ENCODE assay signal across 8 mouse cellular contexts in genomic region chr5:69556628-69557403, GRCm38 (mm10). TPM values are rescaled to one million over a fixed set of nuclear protein-coding genes. Genes with fewer than 3 reads are reported as not detected.
DNase-seq lines count a peak whose midpoint lies in the region; ATAC-seq lines count a peak whose summit lies in the region.

Gene Guf1 (plus strand): TSS chr5:69556923.

- H3K4me3 ChIP-seq in forebrain, embryonic 11.5 days (ENCODE audit: low read depth, low read length) = peak within 1 kb of the TSS; percentile 85
- H3K4me3 ChIP-seq in heart, embryonic 16.5 days (ENCODE audit: low read length) = peak within 1 kb of the TSS; percentile 76
- peak within 1 kb of the TSS; percentile 85 for H3K4me3 ChIP-seq in liver, embryonic 15.5 days (replicated peaks)
- peak within 1 kb of the TSS; percentile 91 for H3K4me3 ChIP-seq in neural tube, embryonic 12.5 days

- peak; percentile 94 for ATAC-seq in forebrain, embryonic 11.5 days (replicated peaks; ENCODE audit: low FRiP score)
- peak; percentile 96 for ATAC-seq in heart, embryonic 16.5 days (replicated peaks; ENCODE audit: extremely low read depth, insufficient read depth, low FRiP score)
- peak; percentile 95 for ATAC-seq in liver, embryonic 15.5 days (ENCODE audit: insufficient read depth)
- ATAC-seq in neural tube, embryonic 12.5 days (ENCODE audit: low FRiP score, low read depth) = peak; percentile 93

- 0 out of 2 replicates have a peak, but pooled peaks cover 2% of the 10 kb centered on the region for H3K4me1 ChIP-seq in forebrain, embryonic 11.5 days (replicated peaks; ENCODE audit: control insufficient read depth, insufficient read depth, low read length)
- peaks cover 4% of the 10 kb centered on the region; the same call in 1 of the 2 replicates for H3K4me1 ChIP-seq in heart, embryonic 16.5 days (ENCODE audit: control insufficient read depth, insufficient read depth, low read length)
- peaks cover 11% of the 10 kb centered on the region; the same call in 1 of the 2 replicates for H3K4me1 ChIP-seq in liver, embryonic 15.5 days (replicated peaks)
- H3K4me1 ChIP-seq in neural tube, embryonic 12.5 days = no peaks in the 10 kb centered on the region

- H3K27me3 ChIP-seq in forebrain, embryonic 11.5 days (ENCODE audit: control insufficient read depth, insufficient read depth, low read length) = no peaks in the 10 kb centered on the region
- H3K27me3 ChIP-seq in heart, embryonic 16.5 days (ENCODE audit: control insufficient read depth, insufficient read depth, low read length) = no peaks in the 10 kb centered on the region
- no peaks in the 10 kb centered on the region for H3K27me3 ChIP-seq in liver, embryonic 15.5 days
- no peaks in the 10 kb centered on the region for H3K27me3 ChIP-seq in neural tube, embryonic 12.5 days (replicated peaks)

- peak within 1 kb of the TSS; percentile 59 for H3K4me2 ChIP-seq in forebrain, embryonic 11.5 days (ENCODE audit: low read depth, low read length, severe bottlenecking)
- peak within 1 kb of the TSS; percentile 78 for H3K4me2 ChIP-seq in heart, embryonic 16.5 days (ENCODE audit: low read depth, low read length)
- peak within 1 kb of the TSS; percentile 76 for H3K4me2 ChIP-seq in liver, embryonic 15.5 days
- H3K4me2 ChIP-seq in neural tube, embryonic 12.5 days (replicated peaks) = peak within 1 kb of the TSS; percentile 68

- no peaks in the 10 kb centered on the region for H3K36me3 ChIP-seq in forebrain, embryonic 11.5 days (ENCODE audit: control insufficient read depth, insufficient read depth, low read length)
- peaks cover 13% of the 10 kb centered on the region for H3K36me3 ChIP-seq in heart, embryonic 16.5 days (ENCODE audit: control insufficient read depth, insufficient read depth)
- H3K36me3 ChIP-seq in liver, embryonic 15.5 days (replicated peaks) = peaks cover 11% of the 10 kb centered on the region
- H3K36me3 ChIP-seq in neural tube, embryonic 12.5 days = peaks cover 11% of the 10 kb centered on the region; the same call in 1 of the 2 replicates

- DNase-seq in CD8-positive naive resting alpha-beta T cell, adult 2 months (ENCODE audit: low read depth in 2 of 2, low spot score in 2 of 2) = peak; percentile 84 to 90
- peak; percentile 78 for DNase-seq in c-Kit-positive CD71-negative TER-119-negative erythroid progenitor cells, embryonic 14.5 days (ENCODE audit: low read depth)
- DNase-seq in forebrain, embryonic 11.5 days (ENCODE audit: low spot score) = peak; percentile 96
- peak; percentile 93 to 96 for DNase-seq in kidney, postnatal 36 days
- DNase-seq in telencephalon, adult 2 months (ENCODE audit: low read depth, low spot score) = peak; percentile 85

- peak within 1 kb of the TSS; percentile 63; the same call in 1 of the 2 replicates for H3K27ac ChIP-seq in forebrain, embryonic 11.5 days (ENCODE audit: low read depth, low read length)
- H3K27ac ChIP-seq in heart, embryonic 16.5 days (ENCODE audit: low read length) = peak within 1 kb of the TSS; percentile 80
- peak within 1 kb of the TSS; percentile 66 for H3K27ac ChIP-seq in liver, embryonic 15.5 days (replicated peaks)
- peak within 1 kb of the TSS; percentile 82 for H3K27ac ChIP-seq in neural tube, embryonic 12.5 days

- H3K9me3 ChIP-seq in forebrain, embryonic 11.5 days (ENCODE audit: control insufficient read depth, low read length) = no peaks in the 10 kb centered on the region
- H3K9me3 ChIP-seq in heart, embryonic 16.5 days (replicated peaks; ENCODE audit: control insufficient read depth, low read length) = no peaks in the 10 kb centered on the region
- no peaks in the 10 kb centered on the region for H3K9me3 ChIP-seq in liver, embryonic 15.5 days (replicated peaks)
- no peaks in the 10 kb centered on the region for H3K9me3 ChIP-seq in neural tube, embryonic 12.5 days

- 1% methylated on average over 72 of the region's 72 CpGs for WGBS in forebrain, embryonic 11.5 days
- WGBS in heart, embryonic 16.5 days = 1% methylated on average over 72 of the region's 72 CpGs
- 1% methylated on average over 72 of the region's 72 CpGs for WGBS in liver, embryonic 15.5 days (ENCODE audit: insufficient replicate concordance)
- WGBS in neural tube, embryonic 12.5 days = 1% methylated on average over 70 of the region's 72 CpGs

- peak within 1 kb of the TSS; percentile 97 for H3K9ac ChIP-seq in forebrain, embryonic 11.5 days (ENCODE audit: low read length)
- H3K9ac ChIP-seq in heart, embryonic 16.5 days (ENCODE audit: low read length) = peak within 1 kb of the TSS; percentile 90
- peak within 1 kb of the TSS; percentile 74 for H3K9ac ChIP-seq in liver, embryonic 15.5 days
- peak within 1 kb of the TSS; percentile 93 for H3K9ac ChIP-seq in neural tube, embryonic 12.5 days

RNA-seq across cellular contexts. Expression of gene Guf1, which starts in this region (rescaled TPM):
- polyA plus RNA-seq in forebrain, embryonic 11.5 days (2014; fragmentation: Nextera tagmentation; extraction: Ambion mirVana) = 49.3 and 56.6 TPM in 2 replicates
- 33.9 and 34.8 TPM in 2 replicates for polyA plus RNA-seq in heart, embryonic 16.5 days (2015; fragmentation: Nextera tagmentation; extraction: Ambion mirVana)
- 9.1 and 10.2 TPM in 2 replicates for polyA plus RNA-seq in liver, embryonic 15.5 days (2015; fragmentation: Nextera tagmentation; extraction: Ambion mirVana)
- 54.3 and 59.2 TPM in 2 replicates for polyA plus RNA-seq in neural tube, embryonic 12.5 days (2016; fragmentation: Nextera tagmentation; extraction: Ambion mirVana)

Comparison
In these comparisons a context has a peak if more than half of its experiments do, and no peak if none do; other contexts are left out.
1. Peak in every context shown above with its lines: DNase-seq, ATAC-seq, H3K4me3 ChIP-seq and H3K27ac ChIP-seq.